Mouse (Mus musculus) gastrocnemius, postnatal 25 days (tissue): ENCODE measurements at regions not wholly inside any gene's neighbourhood (a gene's known extent, or its start where the extent isn't known, plus 50 kb on each side); places are given as distances from the start of the nearest gene placed in this dataset.

Experiments
- DNase-seq: peaks from one replicate; pipeline ENCODE4 v3.0.0; 2022

DNA sequence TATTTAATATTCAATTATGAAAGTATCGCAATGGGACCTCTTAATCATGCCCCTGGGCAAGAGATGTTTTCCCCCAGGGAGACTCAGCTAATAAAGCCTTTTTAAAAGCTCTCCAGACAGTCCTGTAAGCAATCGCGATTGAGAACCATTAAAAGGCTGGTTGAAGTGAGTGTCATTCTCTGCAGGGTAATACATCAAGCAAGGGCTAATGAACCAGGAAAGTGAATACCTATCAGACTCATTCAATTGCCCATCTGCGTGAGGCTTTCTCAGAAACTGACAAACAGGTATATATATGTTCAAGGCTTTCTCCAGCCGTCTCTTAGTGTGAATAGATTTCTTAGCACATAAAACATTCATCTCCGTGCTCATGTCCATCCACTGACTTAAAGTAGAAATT is 286.8 kb upstream of the Xrcc4 start:
- DNase-seq: no peak

GRCm38 (mm10) chr13:90371415-90372150 is 282.2 kb upstream of the Xrcc4 start:
- no peak for DNase-seq

GRCm38 (mm10) chr13:90370746-90371414 is 281.5 kb upstream of the Xrcc4 start:
- no peak for DNase-seq

DNA sequence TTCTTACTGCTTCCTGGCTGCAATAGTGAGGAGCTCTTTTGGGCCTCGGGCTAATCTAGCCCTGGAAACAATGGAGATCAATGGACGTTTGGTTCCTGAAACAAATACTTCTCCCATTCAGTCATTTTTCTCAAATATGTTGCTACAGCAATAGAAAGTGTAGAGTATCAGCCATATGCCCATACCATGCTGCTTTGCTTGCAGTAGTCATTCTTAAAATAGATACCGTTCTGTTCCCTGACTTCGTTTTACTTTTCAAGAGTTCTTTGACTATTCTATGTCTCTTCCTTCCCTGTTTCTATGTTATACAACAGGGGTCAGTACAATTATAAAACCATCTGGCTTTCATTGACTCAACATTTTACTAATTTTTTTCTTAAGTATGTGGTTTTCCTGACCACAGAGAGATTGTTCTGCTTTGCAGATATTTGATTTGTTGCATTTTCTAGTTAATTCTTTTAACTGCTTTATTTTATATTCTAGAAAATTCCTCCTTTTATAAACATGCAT is 275.2 kb upstream of the Xrcc4 start:
- DNase-seq: no peak

DNA sequence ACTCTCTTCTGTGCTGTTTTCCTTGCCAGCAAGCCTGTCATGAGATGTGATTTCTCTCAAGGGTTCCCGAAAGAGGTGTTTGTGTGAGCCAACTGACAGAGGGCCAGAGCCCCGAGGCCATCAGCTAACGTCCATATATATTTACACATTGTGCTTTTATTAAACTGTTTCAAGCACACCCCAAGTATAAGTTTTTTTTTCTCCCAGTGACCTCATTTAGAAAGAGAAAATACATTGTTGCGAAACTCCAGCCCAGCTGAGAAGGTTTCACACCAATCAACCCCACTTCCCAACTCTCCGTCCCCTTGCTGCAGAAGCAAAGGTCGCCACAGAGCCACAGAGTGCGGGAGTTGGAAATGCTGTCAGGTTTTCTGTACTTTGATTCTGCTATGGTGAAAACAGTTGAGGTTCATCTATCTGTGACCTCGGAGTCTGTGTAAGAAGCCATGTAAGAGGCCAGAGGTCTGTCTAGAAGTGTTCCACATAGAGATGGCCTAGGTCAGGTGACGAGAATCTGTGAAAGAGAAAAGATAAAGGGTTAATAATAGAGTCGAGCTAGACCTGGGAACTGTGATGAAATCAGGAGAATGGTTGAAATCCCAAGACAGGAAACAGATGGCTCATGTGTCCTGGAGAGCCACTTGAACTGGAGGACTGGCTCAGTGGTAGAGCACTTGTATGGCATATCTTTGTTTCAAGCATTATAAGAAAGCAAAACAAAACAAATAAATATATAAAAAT is 270.6 kb upstream of the Xrcc4 start:
- peak; percentile 5 for DNase-seq

DNA sequence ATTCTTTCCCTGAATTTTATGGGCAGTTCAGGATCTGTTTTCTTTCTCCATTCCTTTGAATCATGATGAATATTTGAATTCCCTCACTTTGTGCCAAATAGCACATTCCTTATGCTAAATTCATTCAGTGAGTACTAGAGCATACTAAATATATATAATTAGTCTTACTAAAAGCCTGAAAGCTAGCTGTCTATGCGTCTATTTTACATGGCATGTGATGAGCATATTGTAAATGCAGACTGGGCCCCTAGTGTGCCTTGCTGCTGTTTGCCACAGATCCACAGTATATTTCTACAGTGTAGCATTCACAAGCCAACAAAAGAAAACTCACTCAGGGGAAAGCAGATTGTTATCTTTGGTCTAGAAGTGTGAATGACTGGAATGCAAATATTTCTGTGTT is 268.7 kb upstream of the Xrcc4 start:
- DNase-seq: no peak

GRCm38 (mm10) chr13:90355602-90356001 is 266.2 kb upstream of the Xrcc4 start:
- DNase-seq: no peak

DNA sequence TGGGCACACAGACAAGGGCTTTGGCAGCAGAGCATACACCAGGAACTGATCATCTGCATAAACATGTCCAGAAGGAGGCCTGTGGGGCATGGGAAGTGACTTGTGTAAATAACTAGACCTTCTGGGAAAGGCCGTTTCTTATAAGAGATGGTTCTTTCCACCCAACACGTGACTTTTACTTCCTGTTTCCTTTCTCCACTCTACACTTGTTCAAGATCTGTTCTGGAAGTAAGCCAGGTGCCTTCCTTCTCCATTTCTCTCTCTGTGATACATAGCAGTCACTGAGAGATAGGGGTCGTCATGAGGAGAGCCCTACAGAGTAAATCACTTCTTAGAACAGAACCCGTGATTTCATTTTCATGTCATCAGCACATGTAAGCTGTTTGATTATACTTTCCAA is 253.4 kb upstream of the Xrcc4 start:
- no peak for DNase-seq

DNA sequence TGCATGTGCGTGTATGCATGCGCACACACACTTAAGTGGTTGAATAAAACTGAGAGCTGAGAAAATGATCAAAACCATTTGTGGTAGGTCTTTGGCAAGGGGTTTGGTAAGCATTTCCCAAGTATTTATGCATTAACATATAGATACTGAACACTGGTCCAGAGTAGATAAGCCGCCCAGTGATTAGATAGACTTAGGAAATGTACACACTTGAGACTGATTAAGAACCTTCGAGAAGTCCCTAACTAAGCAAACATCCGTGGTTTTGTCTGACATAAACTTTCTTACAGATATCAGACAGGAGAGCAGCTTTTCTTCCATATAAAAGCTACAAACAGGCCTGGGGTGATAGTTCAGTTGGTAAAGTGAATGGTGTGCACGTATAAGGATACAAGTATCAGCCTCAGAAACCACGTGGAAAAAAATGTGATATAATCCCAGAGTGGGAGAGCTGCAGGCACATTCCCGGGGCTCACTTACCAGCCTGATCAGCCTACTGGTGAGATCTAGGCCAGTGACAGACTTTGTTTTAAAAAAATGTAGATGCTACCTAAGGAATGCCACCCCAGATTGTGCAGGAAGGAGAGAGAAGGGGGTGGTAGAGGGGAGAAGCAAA is 252.3 kb upstream of the Xrcc4 start:
- DNase-seq: no peak

- no peak for DNase-seq
Observed at GRCm38 (mm10) chr13:90340647-90341160, 251.3 kb upstream of the Xrcc4 start.

DNA sequence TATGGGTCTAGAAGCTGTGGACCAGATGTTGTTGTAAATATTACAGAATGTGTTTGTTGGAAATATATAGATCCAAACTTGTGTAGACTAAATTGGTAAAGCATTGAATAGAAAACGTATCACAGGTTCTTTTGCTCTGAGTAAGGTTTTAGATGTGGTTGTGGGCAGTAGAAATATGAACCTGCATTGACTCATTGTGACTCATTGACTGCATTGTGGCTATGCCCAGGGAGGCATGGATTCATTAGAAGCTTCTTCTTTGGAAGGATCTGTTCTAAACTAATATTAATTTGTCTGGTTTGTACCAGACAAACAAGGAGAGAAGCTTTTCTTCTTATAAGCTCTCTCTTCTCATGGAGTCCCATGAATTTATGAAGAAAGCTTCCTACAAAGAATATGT is 248.2 kb upstream of the Xrcc4 start:
- no peak for DNase-seq

DNA sequence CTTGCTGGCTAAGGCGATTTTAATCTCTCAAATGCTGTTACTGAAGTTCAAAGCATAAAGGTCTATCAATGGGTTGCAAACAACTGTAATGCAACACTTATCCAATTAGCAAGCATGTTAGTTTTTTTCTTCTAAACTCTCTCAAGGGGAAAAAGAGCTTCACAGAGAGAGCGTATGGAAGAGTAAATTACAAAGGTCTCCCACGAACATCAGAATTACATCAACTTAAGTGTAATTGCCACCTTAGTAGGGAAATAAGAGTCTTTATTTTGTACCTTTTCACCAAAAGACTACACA is 246.3 kb upstream of the Xrcc4 start:
- DNase-seq: no peak

- no peak for DNase-seq
Observed at GRCm38 (mm10) chr13:90334934-90335740, 245.7 kb upstream of the Xrcc4 start.

- no peak for DNase-seq
Observed at GRCm38 (mm10) chr13:90334286-90334685, 244.9 kb upstream of the Xrcc4 start.

DNA sequence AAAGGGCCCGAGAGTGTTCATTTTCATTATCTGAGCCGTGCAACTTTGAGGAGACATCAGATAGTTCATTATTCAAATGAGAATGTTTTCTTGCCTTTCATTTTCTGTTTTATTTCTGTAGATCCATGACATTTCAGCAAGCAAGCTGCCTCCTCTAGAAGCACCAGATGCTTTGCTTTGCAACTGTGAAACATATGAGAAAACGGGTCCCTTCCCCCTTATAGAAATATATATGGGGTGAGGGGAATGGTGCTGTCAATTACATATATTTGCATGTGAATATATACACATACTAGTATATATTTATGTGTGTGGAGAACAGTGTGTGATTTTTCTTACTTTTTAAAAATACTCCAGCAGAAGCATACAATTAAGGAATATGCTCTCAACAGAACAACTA is 235.8 kb upstream of the Xrcc4 start:
- DNase-seq: no peak

DNA sequence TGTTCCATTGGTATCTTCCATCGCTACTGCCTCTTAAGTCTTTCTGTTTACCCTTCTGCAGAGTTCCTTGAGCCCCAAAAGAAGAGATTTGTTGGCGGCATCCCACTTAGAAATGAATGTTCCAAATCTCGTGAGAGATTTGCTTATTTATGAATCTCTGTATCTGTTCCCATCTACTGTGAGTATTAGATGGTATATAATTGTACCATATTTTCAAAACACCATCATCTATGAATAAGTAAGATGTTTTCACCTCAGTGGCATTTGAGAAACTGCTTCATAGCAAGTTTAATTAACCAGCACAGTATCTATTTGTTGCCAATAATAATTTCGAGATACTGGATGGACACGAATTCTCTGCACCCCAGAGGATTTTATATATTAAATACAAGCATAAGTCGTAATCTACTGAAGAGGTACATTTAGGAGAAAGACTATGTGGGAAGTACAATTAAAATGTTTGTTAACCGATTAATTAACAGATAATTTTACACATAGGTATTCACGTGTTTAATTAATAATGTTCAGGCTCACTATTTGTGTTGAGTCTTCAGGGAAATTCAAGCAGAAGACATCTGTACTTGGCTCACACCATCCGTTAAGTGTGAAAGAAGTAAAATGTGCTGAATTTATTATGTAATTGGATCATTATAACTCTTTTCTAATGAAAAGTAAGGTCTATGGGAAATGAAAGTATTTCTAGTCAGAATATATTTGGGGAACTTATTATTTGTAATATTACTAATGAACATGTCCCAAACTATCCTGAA is 224.0 kb upstream of the Xrcc4 start:
- no peak for DNase-seq

DNA sequence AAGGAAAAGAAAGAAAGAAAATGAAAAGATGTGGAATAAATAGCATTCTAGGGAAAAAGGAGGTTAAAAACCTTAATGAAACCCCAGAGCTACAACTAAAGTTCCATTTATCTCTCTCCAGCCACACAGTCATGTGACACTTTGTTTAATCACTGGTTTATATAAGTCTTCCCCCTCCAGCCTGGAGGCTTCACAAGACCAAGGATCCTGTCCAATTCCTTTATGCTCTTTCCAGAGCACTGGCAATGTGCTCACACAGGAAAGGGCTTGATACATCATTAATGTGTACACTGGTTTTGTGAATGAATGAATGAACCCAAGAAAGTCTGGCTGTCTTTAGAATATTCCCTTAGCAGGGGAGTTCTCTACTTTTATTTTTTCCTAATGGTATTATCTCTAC is 221.1 kb upstream of the Xrcc4 start:
- DNase-seq: no peak

DNA sequence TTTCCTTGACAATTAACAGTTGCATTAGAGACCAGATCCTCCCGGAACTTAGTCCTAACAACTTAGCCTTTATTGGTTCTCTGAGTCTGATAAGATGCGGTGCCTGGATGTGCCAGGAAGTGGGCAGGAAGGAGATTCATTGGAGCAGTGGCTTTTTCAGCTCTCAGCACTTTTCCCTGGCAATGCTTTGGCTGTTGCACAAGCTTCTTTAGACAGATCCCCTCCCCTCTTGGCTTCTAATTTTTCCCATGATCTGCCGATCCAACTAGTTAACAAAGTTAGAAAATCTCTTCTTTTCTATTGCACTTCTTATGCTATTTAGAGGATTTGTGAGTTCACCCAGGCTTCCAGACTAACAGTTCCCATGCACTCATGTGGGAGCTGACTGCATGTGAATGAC is 211.1 kb upstream of the Xrcc4 start:
- DNase-seq: no peak

DNA sequence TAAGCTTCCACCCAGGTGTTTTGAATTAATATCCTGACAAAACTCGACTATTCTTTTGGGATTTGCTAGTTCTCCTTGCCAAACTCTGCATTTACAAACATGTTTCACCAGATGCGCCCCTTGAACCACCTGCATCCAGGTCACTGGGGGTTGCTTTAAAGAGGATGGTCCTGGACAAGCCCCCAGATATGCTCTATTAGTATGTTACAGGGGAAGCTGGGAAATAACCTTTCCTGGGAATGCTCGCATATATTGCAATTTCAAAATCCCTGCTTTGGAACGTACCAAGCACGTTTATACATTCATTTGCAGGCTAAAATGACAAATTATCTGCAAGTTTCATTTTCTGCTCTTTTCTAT is 205.2 kb upstream of the Xrcc4 start:
- DNase-seq: no peak

- no peak for DNase-seq
Observed at GRCm38 (mm10) chr13:90293697-90294647, 204.6 kb upstream of the Xrcc4 start.
